Comparison of ENCODE assay signal across 8 mouse cellular contexts in genomic region chr19:31746635-31747034, GRCm38 (mm10). TPM values are rescaled to one million over a fixed set of nuclear protein-coding genes. Genes with fewer than 3 reads are reported as not detected.
DNase-seq lines count a peak whose midpoint lies in the region; ATAC-seq and TF ChIP-seq lines count a peak whose summit lies in the region.

No protein-coding gene starts in this region.

- peak; percentile 65 to 73 for DNase-seq in heart, postnatal 14 days
- DNase-seq in heart, postnatal 25 days (ENCODE audit: low spot score), result no peak
- DNase-seq in right cerebral cortex, postnatal 14 days, result peak; percentile 47
- DNase-seq in right cerebral cortex, adult 18-20 months, result no peak
- DNase-seq in adrenal gland, postnatal 14 days, result peak; percentile 59
- peak; percentile 78 for DNase-seq in hindbrain, postnatal 0 days (ENCODE audit: low spot score)
- peak; percentile 52 for DNase-seq in neural tube, embryonic 11.5 days (ENCODE audit: low spot score)
- no peak for DNase-seq in frontal cortex, postnatal 36 days (ENCODE audit: low spot score in 2 of 2)

- no peak overlapping the region for H3K27ac ChIP-seq in hindbrain, postnatal 0 days
- H3K27ac ChIP-seq in neural tube, embryonic 11.5 days (ENCODE audit: low read depth, low read length), result no peak overlapping the region

- H3K36me3 ChIP-seq in hindbrain, postnatal 0 days (ENCODE audit: insufficient read depth, low read length), result no peaks in the 10 kb centered on the region
- no peaks in the 10 kb centered on the region for H3K36me3 ChIP-seq in neural tube, embryonic 11.5 days (ENCODE audit: control insufficient read depth, insufficient read depth, low read length)

- 20% methylated on average over 2 of the region's 2 CpGs for WGBS in hindbrain, postnatal 0 days
- WGBS in neural tube, embryonic 11.5 days, result 17% methylated on average over 2 of the region's 2 CpGs

- peak; percentile 73 for TF ChIP-seq CTCF in hindbrain, postnatal 0 days (IDR thresholded peaks at IDR 0.05; ENCODE audit: low read depth)

- no peak overlapping the region for H3K9ac ChIP-seq in hindbrain, postnatal 0 days (replicated peaks; ENCODE audit: low read length)
- H3K9ac ChIP-seq in neural tube, embryonic 11.5 days (ENCODE audit: low read length), result no peak overlapping the region

- no peak for ATAC-seq in hindbrain, postnatal 0 days
- ATAC-seq in neural tube, embryonic 11.5 days (ENCODE audit: insufficient read depth, low FRiP score, low TSS enrichment), result no peak

- intact Hi-C loops in heart, postnatal 14 days (cut with DNase I), result loop anchor here (5.0 kb wide), 2 partner anchors 904 to 1079 kb away; no protein-coding TSS in a partner anchor
- intact Hi-C loops in heart, postnatal 25 days (cut with DNase I), result no loop called here

- no peaks in the 10 kb centered on the region for H3K9me3 ChIP-seq in hindbrain, postnatal 0 days (ENCODE audit: low read length)
- H3K9me3 ChIP-seq in neural tube, embryonic 11.5 days (ENCODE audit: control insufficient read depth, low read length), result no peaks in the 10 kb centered on the region

- H3K4me1 ChIP-seq in hindbrain, postnatal 0 days (ENCODE audit: insufficient read depth, low read length), result no peaks in the 10 kb centered on the region
- no peaks in the 10 kb centered on the region for H3K4me1 ChIP-seq in neural tube, embryonic 11.5 days (ENCODE audit: control insufficient read depth, insufficient read depth, low read length)

- no peak overlapping the region for H3K4me3 ChIP-seq in hindbrain, postnatal 0 days (ENCODE audit: low read length)
- no peak overlapping the region for H3K4me3 ChIP-seq in neural tube, embryonic 11.5 days (ENCODE audit: low read depth, low read length)

- no peak overlapping the region for H3K4me2 ChIP-seq in hindbrain, postnatal 0 days (ENCODE audit: low read depth, low read length)
- H3K4me2 ChIP-seq in neural tube, embryonic 11.5 days (ENCODE audit: low read depth), result no peak overlapping the region

- no peaks in the 10 kb centered on the region for H3K27me3 ChIP-seq in hindbrain, postnatal 0 days (ENCODE audit: insufficient read depth, low read length)
- H3K27me3 ChIP-seq in neural tube, embryonic 11.5 days (ENCODE audit: control insufficient read depth, insufficient read depth, low read length), result no peaks in the 10 kb centered on the region

RNA-seq across cellular contexts. Expression of gene Prkg1, which starts 18.2 kb away (rescaled TPM):
- 10 to 100 TPM; 18.8 to 19.1 TPM for total RNA-seq in heart, postnatal 14 days (2021)
- total RNA-seq in heart, postnatal 25 days (2021), result 10 to 100 TPM; 12.2 to 14.8 TPM
- 8.0 and 8.8 TPM in 2 replicates for total RNA-seq in adrenal gland, postnatal 14 days (2021)
- total RNA-seq in hindbrain, postnatal 0 days (2014; rRNA removed), result 8.6 and 10.9 TPM in 2 replicates
- polyA plus RNA-seq in hindbrain, postnatal 0 days (2015; fragmentation: Nextera tagmentation; extraction: Ambion mirVana), result 4.7 and 5.3 TPM in 2 replicates
- polyA plus RNA-seq in neural tube, embryonic 11.5 days (2014; fragmentation: Nextera tagmentation; extraction: Ambion mirVana), result 7.7 and 8.2 TPM in 2 replicates

Comparison
In these comparisons a context has a peak if more than half of its experiments do, and no peak if none do; other contexts are left out.
1. DNase-seq: peak in heart, postnatal 14 days (2 of 2), right cerebral cortex, postnatal 14 days (single experiment), adrenal gland, postnatal 14 days (single experiment), hindbrain, postnatal 0 days (single experiment) and neural tube, embryonic 11.5 days (single experiment); none in heart, postnatal 25 days (single experiment), right cerebral cortex, adult 18-20 months (single experiment) and frontal cortex, postnatal 36 days (0 of 2).